Mouse (Mus musculus) ES-Bruce4 (cell line): ENCODE measurements around the gene Wdr86.

Source experiments
- CTCF ChIP-seq: IDR thresholded peaks from one replicate; pipeline ENCODE4 v1.8.1; 2011; ENCODE audit warnings: low read depth, low read length
- EP300 ChIP-seq: IDR thresholded peaks from 2 replicates; pipeline ENCODE4 v1.6.1; 2011; ENCODE audit warnings: low read depth, low read length; ENCODE audit not compliant: insufficient read depth
- POLR2A ChIP-seq: IDR thresholded peaks from one replicate; pipeline ENCODE4 v1.8.1; 2011; ENCODE audit warnings: low read length; ENCODE audit not compliant: insufficient read depth

DNA sequence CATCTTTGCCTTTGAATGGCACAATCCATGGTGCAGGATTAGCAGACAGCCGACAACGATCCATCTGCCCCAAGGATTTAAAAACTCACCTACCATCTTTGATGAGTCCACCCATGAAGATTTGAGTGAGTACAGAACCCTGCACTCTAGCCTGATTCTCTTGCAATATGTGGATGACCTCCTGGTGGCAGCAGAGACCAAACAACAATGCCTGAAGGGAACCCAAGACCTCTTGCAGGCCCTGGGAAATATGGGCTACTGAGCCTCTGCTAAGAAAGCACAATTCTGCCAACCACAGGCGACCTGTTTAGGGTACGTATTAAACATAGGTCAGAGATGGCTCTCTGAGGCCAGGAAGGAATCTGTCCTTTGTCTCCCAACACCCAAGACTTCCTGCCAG, 56.3 kb downstream of the Wdr86 start:
- TF ChIP-seq CTCF, result peak; percentile 65
- TF ChIP-seq POLR2A, result no peak
- no peak for TF ChIP-seq EP300
